In genomic region chr10:118902625-118903024, GRCm38 (mm10) we compare ENCODE assay signal across 20 mouse cellular contexts. TPM values are rescaled to one million over a fixed set of nuclear protein-coding genes. Genes with fewer than 3 reads are reported as not detected.
DNase-seq lines count a peak whose midpoint lies in the region; ATAC-seq and TF ChIP-seq lines count a peak whose summit lies in the region.
"Had no signal": no experiment of that assay in that cellular context is flagged by ENCODE, and none has a peak within 500 bp of the region (broad histone marks: within the 10 kb centered on the region; RNA-seq: fewer than 3 reads in every experiment).

No protein-coding gene starts in this region.

- no peak overlapping the region for H3K4me2 ChIP-seq in stomach, postnatal 0 days (replicated peaks; ENCODE audit: low read depth)
- H3K4me2 ChIP-seq: limb, embryonic 12.5 days had no signal

- no peak overlapping the region for H3K9ac ChIP-seq in stomach, postnatal 0 days (ENCODE audit: low read length)
- H3K9ac ChIP-seq: limb, embryonic 12.5 days; liver, embryonic 14.5 days had no signal

- no peaks in the 10 kb centered on the region for H3K27me3 ChIP-seq in stomach, postnatal 0 days (ENCODE audit: control insufficient read depth, insufficient read depth, low read length)
- H3K27me3 ChIP-seq: limb, embryonic 12.5 days had no signal

- no peak overlapping the region for H3K4me3 ChIP-seq in left cerebral cortex, adult 2 months
- H3K4me3 ChIP-seq in stomach, postnatal 0 days (ENCODE audit: low read depth, low read length), result no peak overlapping the region
- H3K4me3 ChIP-seq: embryonic facial prominence, embryonic 10.5 days; erythroblast, embryonic 14.5 days; limb, embryonic 12.5 days; myocyte had no signal

- H3K9me3 ChIP-seq in stomach, postnatal 0 days (ENCODE audit: control insufficient read depth, low read length), result no peaks in the 10 kb centered on the region
- H3K9me3 ChIP-seq: limb, embryonic 12.5 days had no signal

- WGBS in stomach, postnatal 0 days, result 84% methylated on average over 10 of the region's 10 CpGs

- H3K27ac ChIP-seq in left cerebral cortex, adult 2 months, result no peak overlapping the region
- H3K27ac ChIP-seq in stomach, postnatal 0 days (replicated peaks), result no peak overlapping the region
- H3K27ac ChIP-seq: embryonic facial prominence, embryonic 10.5 days; limb, embryonic 12.5 days; liver, embryonic 14.5 days had no signal

- no peaks in the 10 kb centered on the region for H3K36me3 ChIP-seq in stomach, postnatal 0 days (ENCODE audit: control insufficient read depth, insufficient read depth, low read length)
- H3K36me3 ChIP-seq: embryonic facial prominence, embryonic 10.5 days; limb, embryonic 12.5 days had no signal

- intact Hi-C loops in left cerebral cortex, adult 2 months (cut with DNase I), result no loop called here
- intact Hi-C loops in left cerebral cortex, postnatal 4 days (cut with DNase I), result no loop called here

- TF ChIP-seq CTCF in left cerebral cortex, adult 2 months (IDR thresholded peaks at IDR 0.05), result no peak
- no peak for TF ChIP-seq CTCF in stomach, postnatal 0 days (IDR thresholded peaks at IDR 0.05; ENCODE audit: low read depth)

- ATAC-seq in megakaryocyte, adult 5-6 weeks (ENCODE audit: poor library complexity, severe bottlenecking), result no peak
- ATAC-seq in stomach, postnatal 0 days (ENCODE audit: low FRiP score, low TSS enrichment), result no peak
- ATAC-seq: inflammation-experienced regulatory T-cells, adult 6 months had no signal

- TF ChIP-seq EP300 in stomach, postnatal 0 days (optimal IDR thresholded peaks at IDR 0.05), result no peak

- no peaks in the 10 kb centered on the region for H3K4me1 ChIP-seq in stomach, postnatal 0 days (replicated peaks; ENCODE audit: control insufficient read depth, insufficient read depth)
- H3K4me1 ChIP-seq: limb, embryonic 12.5 days had no signal

- DNase-seq in cerebellum, postnatal 10 days, result peak; percentile 44 to 55
- no peak for DNase-seq in cerebellum, adult 11 months
- peak; percentile 11 to 12 for DNase-seq in left cerebral cortex, adult 2 months (ENCODE audit: extremely low spot score in 1 of 2, low spot score in 2 of 2)
- no peak for DNase-seq in left cerebral cortex, postnatal 4 days
- DNase-seq in forelimb bud, embryonic 11.5 days (ENCODE audit: low read depth, low spot score), result peak; percentile 9
- DNase-seq in layer of hippocampus, postnatal 25 days (ENCODE audit: extremely low spot score in 1 of 2, low spot score in 1 of 2), result peak; percentile 7 to 9
- DNase-seq in stomach, postnatal 0 days (ENCODE audit: low spot score), result no peak
- DNase-seq: adrenal gland, adult 8-10 months; cerebellum, adult 9-11 months; heart, adult 18-20 months; lung, postnatal 10 days; right cerebral cortex, postnatal 25 days; thymus, adult 18-20 months had no signal

RNA-seq across cellular contexts. Expression of gene Dyrk2, which starts 32.6 kb away (rescaled TPM):
- 10 to 100 TPM; 49.9 to 53.9 TPM for total RNA-seq in left cerebral cortex, adult 2 months (2021)
- 10 to 100 TPM; 96.8 to 99.8 TPM for total RNA-seq in left cerebral cortex, postnatal 4 days (2021)
- 10 to 100 TPM; 53.1 to 63.3 TPM for total RNA-seq in layer of hippocampus, postnatal 25 days (2021)
- total RNA-seq in megakaryocyte, adult 5-6 weeks (2015), result 15.5 and 17.1 TPM in 2 replicates
- 11.5 and 27.5 TPM in 2 replicates for total RNA-seq in megakaryocyte, adult 5-6 weeks (2017)
- polyA plus RNA-seq in stomach, postnatal 0 days (2015; fragmentation: Nextera tagmentation; extraction: Ambion mirVana), result 6.4 and 7.3 TPM in 2 replicates

Comparison
In these comparisons a context has a peak if more than half of its experiments do, and no peak if none do; other contexts are left out.
1. DNase-seq: peak in cerebellum, postnatal 10 days (2 of 2), left cerebral cortex, adult 2 months (2 of 2), forelimb bud, embryonic 11.5 days (single experiment) and layer of hippocampus, postnatal 25 days (2 of 2); none in cerebellum, adult 11 months (single experiment), left cerebral cortex, postnatal 4 days (single experiment) and stomach, postnatal 0 days (single experiment).